Mouse (Mus musculus) urinary bladder, adult 2 months (tissue): Measurements from ENCODE around the gene Cyb5r3. TPM values are rescaled to one million over a fixed set of nuclear protein-coding genes. Genes with fewer than 3 reads are reported as not detected.

ENCODE experiments used
- DNase-seq: peaks from one replicate; pipeline ENCODE4 v3.0.0; 2022; ENCODE audit warnings: low spot score
- polyA plus RNA-seq: library from polyadenylated mRNA; depleted of rRNA; stranded (reverse); fragments of >200 nt; gene quantifications from 2 replicates; pipeline ENCODE4 v1.2.3, GENCODE M21; 2012; rRNA removed

Gene Cyb5r3
- polyA plus RNA-seq, 1 experiment: 131 TPM

DNA sequence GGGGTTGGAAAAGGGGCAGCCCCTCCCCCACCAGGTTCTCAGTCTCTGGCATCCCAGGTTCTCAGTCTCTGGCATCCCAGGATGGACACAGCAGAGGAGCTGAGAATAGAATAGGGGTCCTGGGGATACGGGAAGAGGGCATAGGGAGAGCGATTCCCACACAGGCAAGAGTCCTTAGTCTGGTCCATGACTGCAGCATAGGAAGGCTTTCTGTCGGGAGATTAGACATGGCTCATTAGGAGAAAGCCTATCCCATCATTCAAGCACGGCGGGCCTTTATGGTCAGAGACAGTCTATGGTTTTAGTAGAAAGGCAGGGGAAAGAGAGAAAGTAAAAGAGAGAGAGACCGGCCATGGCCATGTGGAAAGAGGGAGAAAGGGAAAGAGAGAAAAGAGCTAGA lies 64.6 kb downstream of the Cyb5r3 start:
- no peak for DNase-seq

DNA sequence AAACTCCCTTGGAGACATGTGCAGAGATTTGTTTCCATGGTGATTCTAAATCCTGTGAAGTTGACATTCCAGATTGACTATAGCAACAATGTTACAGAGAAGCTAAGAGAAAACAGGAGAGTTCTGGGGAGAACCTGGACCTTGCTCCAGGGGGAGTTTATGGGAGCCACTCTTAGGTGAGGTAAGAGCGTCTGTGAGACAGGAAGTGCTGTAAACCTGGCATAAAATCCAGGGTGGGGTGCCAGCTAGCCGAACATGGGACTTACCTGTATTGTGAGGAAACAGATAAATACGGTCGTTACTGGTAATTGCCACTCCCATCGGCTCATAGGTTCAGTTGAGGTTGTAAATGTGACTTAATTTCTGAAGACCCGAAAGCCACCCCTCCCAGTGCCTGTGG lies 66.0 kb downstream of the Cyb5r3 start:
- DNase-seq: no peak

Other genes starting within 250 kb of the Cyb5r3 start
- 15.0 and 21.0 TPM in 2 replicates for gene Tcf20, start 184.7 kb downstream of the Cyb5r3 start, polyA plus RNA-seq
- 4.6 and 5.0 TPM in 2 replicates for gene Nfam1, start 139.3 kb downstream of the Cyb5r3 start, polyA plus RNA-seq
- 48.2 and 70.3 TPM in 2 replicates for gene Serhl, start 83.1 kb downstream of the Cyb5r3 start, polyA plus RNA-seq
- gene Rrp7a, start 49.8 kb downstream of the Cyb5r3 start, polyA plus RNA-seq: 56.1 and 60.9 TPM in 2 replicates
- 60.9 and 64.6 TPM in 2 replicates for gene Poldip3, start 23.2 kb downstream of the Cyb5r3 start, polyA plus RNA-seq
- gene A4galt, start 79.2 kb upstream of the Cyb5r3 start, polyA plus RNA-seq: 98.2 and 126 TPM in 2 replicates
- gene Arfgap3, start 177.7 kb upstream of the Cyb5r3 start, polyA plus RNA-seq: 68.2 and 69.5 TPM in 2 replicates